Mouse (Mus musculus) heart, adult 2 months (tissue): ENCODE data around the gene Cdk14. TPM values are rescaled to one million over a fixed set of nuclear protein-coding genes. Genes with fewer than 3 reads are reported as not detected.
"Not testable (repeated sequence)": the region's sequence is repeated elsewhere in the genome, so short reads cannot be mapped to it uniquely, and the experiment has no call there.

Experiments
- DNase-seq, 2 experiments: peaks; one replicate each; pipeline ENCODE4 v3.0.0; 2021
- H3K27ac ChIP-seq: fragments of 200-600 bp; 2 replicates; pipeline ENCODE4 v1.8.1; 2022
- H3K27me3 ChIP-seq: fragments of 200-500 bp; 2 replicates; pipeline ENCODE4 v1.6.1; 2012; ENCODE audit warnings: mild to moderate bottlenecking, low read length, inconsistent platforms, mixed read lengths; ENCODE audit not compliant: control insufficient read depth, insufficient read depth
- H3K36me3 ChIP-seq: fragments of 200-500 bp; 2 replicates; pipeline ENCODE4 v1.6.1; 2012; ENCODE audit warnings: low read length, inconsistent platforms; ENCODE audit not compliant: control insufficient read depth, insufficient read depth
- H3K4me1 ChIP-seq: fragments of 200-500 bp; 2 replicates; pipeline ENCODE4 v1.6.1; 2011; ENCODE audit warnings: low read length; ENCODE audit not compliant: control insufficient read depth, insufficient read depth
- H3K4me3 ChIP-seq: fragments of 200-600 bp; 2 replicates; pipeline ENCODE4 v1.8.1; 2022
- H3K79me2 ChIP-seq: fragments of 200-500 bp; replicated peaks from 2 replicates; pipeline ENCODE4 v1.6.1; 2012; ENCODE audit warnings: mild to moderate bottlenecking, inconsistent platforms, low read length, moderate library complexity, mixed read lengths; ENCODE audit not compliant: control insufficient read depth, insufficient read depth
- H3K9ac ChIP-seq: fragments of 200-500 bp; 2 replicates; pipeline ENCODE4 v1.6.1; 2012; ENCODE audit warnings: low read depth, mild to moderate bottlenecking, control low read depth, inconsistent platforms, low read length, mixed read lengths
- CTCF ChIP-seq: fragments of 200-600 bp; IDR thresholded peaks from 2 replicates; pipeline ENCODE4 v1.8.1; 2022; ENCODE audit warnings: antibody characterized with exemption, mild to moderate bottlenecking, moderate library complexity
- EP300 ChIP-seq: fragments of 200-500 bp; IDR thresholded peaks from 2 replicates; pipeline ENCODE4 v1.6.1; 2011; ENCODE audit warnings: low read depth, low read length, control low read depth; ENCODE audit not compliant: insufficient read depth
- POLR2A ChIP-seq: fragments of 200-500 bp; IDR thresholded peaks from 2 replicates; pipeline ENCODE4 v1.6.1; 2011; ENCODE audit warnings: mild to moderate bottlenecking, low read depth, low read length, control low read depth; ENCODE audit not compliant: insufficient read depth
- WGBS: fragments of 180-500 bp; shearing (Covaris S2); methylation state at CpG from one replicate; pipeline ENCODE4 v1.1.7; 2018; 5-methylcytosine and 5-hydroxymethylcytosine counted together
- intact Hi-C: fragments of 180-260 bp; cut with DNase I; formaldehyde crosslinking; loops from one replicate; pipeline ENCODE4 v1.15.1; 2025
- polyA plus RNA-seq: library from polyadenylated mRNA; depleted of rRNA; stranded (reverse); fragments of >200 nt; gene quantifications from 2 replicates; pipeline ENCODE4 v1.2.3, GENCODE M21; 2012
- total RNA-seq, 2 experiments: library from RNA; stranded (reverse); gene quantifications; 2 replicates each; pipeline ENCODE4 v1.2.3; 2021

The Cdk14 gene
- total and polyA plus RNA-seq, 3 experiments, result 2.7 to 8.1 (median 7.6) TPM

DNA sequence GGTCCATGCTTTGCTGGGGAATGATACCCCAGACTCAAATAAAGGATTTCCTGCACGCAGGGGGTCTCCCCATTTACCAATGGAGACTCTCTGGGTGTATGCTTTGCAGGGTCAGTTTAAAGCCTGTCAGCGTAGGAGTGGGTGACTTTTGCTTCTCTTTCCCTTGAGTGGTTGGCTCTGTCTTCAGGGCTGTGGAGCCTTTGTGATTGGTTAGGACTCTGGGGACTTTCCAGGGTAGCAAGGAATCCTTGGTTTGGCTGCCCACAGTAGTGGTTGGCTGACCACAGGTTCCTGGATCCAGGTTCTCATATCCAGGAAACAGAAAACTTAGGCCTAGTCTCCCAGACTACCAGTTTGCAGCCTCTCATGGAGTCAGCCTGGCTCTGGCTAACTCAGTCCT lies 76.4 kb downstream of the Cdk14 start:
- intact Hi-C loops, result loop anchor here (2.0 to 5.0 kb wide), 2 partner anchors 37 to 76 kb away; no protein-coding TSS in a partner anchor
- Histone ChIP-seq H3K36me3 (peaks cover 6% of the 10 kb centered on the region), H3K27ac (peak overlapping the region; percentile 56), H3K27me3 (no peaks in the 10 kb centered on the region), H3K79me2 (no peaks in the 10 kb centered on the region), H3K9ac (no peak overlapping the region), H3K4me1 (peaks cover 13% of the 10 kb centered on the region), H3K4me3 (no peak overlapping the region)
- TF ChIP-seq CTCF, result no peak
- TF ChIP-seq POLR2A, result no peak
- TF ChIP-seq EP300, result no peak
- WGBS, result 90% methylated on average over 2 of the region's 2 CpGs
- no peak for DNase-seq

DNA sequence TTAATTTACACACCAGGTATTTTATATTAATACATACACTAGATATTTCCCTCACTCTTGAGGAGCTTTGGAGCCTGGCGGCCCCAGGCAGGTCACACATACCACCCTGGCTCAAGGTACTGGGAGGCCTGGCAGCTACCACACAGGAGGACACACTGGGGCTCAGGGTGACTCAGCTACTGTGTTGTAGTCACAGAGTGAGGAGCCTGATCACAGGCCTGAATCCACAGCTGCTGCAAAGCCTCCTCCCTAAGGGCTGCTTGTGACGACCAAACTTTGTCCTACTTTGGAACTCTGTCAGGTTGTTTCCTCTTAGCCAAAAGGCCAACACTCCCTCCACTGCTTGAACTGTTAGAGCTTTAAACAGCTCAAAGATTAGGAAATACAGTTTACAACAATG lies 76.8 kb downstream of the Cdk14 start:
- Histone ChIP-seq H3K36me3 (peaks cover 6% of the 10 kb centered on the region), H3K27ac (peak overlapping the region; percentile 56), H3K9ac (no peak overlapping the region), H3K79me2 (no peaks in the 10 kb centered on the region), H3K27me3 (no peaks in the 10 kb centered on the region), H3K4me1 (peaks cover 13% of the 10 kb centered on the region), H3K4me3 (no peak overlapping the region)
- 33% methylated on average over 2 of the region's 2 CpGs for WGBS
- TF ChIP-seq EP300 (0 out of 2 replicates have a peak, but pooled peaks have one; percentile 9), CTCF (no peak), POLR2A (no peak)
- peak; percentile 55 to 68 for DNase-seq
- intact Hi-C loops, result loop anchor here (2.0 to 5.0 kb wide), 2 partner anchors 38 to 76 kb away; no protein-coding TSS in a partner anchor

DNA sequence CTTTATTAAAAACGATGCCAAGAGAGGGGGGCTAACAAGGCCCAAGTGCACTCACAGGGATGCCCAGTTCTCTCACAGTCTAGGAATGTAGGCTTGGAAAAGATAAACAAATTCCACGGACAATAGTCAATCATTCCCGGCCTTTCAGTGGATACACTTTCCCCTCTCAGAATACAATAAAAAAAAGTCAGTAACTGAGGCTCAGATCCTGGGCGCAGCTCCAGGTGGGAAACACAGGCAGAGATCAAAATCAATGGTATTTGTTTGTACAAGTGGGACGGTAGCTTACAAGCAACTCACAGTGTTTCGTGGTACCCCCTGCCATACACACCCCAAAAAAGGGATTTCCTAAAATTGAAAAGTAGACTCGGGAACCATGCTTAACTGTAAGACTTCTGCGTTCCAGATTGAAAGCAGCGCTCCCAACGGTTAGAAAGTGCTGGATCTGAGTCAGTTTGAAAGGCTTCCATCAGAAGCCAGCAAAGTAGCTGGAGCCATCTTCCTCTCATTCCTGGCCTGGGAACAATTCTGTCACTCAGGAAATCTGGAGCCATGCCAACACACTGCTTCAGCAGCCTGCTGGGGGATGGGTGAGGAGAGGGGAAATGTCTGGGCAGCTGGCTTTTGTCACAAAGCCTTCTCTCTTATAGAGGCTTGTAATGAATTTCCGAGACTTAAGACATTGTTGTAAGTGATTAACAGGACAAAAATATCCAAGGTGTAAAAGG lies 77.5 kb downstream of the Cdk14 start:
- Histone ChIP-seq H3K9ac (no peak overlapping the region), H3K4me3 (0 out of 2 replicates have a peak overlapping the region, but pooled peaks have one; percentile 3), H3K27ac (peak overlapping the region; percentile 56), H3K36me3 (peaks cover 6% of the 10 kb centered on the region), H3K27me3 (no peaks in the 10 kb centered on the region), H3K4me1 (peaks cover 13% of the 10 kb centered on the region), H3K79me2 (no peaks in the 10 kb centered on the region)
- intact Hi-C loops, result loop anchor here (2.0 to 5.0 kb wide), 2 partner anchors 38 to 75 kb away; no protein-coding TSS in a partner anchor
- DNase-seq, result peak; percentile 76 to 80
- WGBS, result 7% methylated on average over 11 of the region's 11 CpGs
- TF ChIP-seq POLR2A (no peak), CTCF (peak; percentile 34; the same call in 1 of the 2 replicates), EP300 (0 out of 2 replicates have a peak, but pooled peaks have one; percentile 21)

GRCm38 (mm10) chr5:5341611-5342010 lies 78.5 kb downstream of the Cdk14 start:
- H3K36me3 ChIP-seq, result peaks cover 6% of the 10 kb centered on the region
- H3K79me2 ChIP-seq, result no peaks in the 10 kb centered on the region
- 60% methylated on average over 8 of the region's 8 CpGs for WGBS
- H3K4me3 ChIP-seq, result no peak overlapping the region
- no peak overlapping the region for H3K9ac ChIP-seq
- intact Hi-C loops, result loop anchor here (2.0 to 5.0 kb wide), 2 partner anchors 39 to 74 kb away; no protein-coding TSS in a partner anchor
- H3K27me3 ChIP-seq, result no peaks in the 10 kb centered on the region
- TF ChIP-seq CTCF (no peak), POLR2A (no peak), EP300 (no peak)
- peaks cover 13% of the 10 kb centered on the region for H3K4me1 ChIP-seq
- DNase-seq, result no peak
- H3K27ac ChIP-seq, result peak overlapping the region; percentile 23; the same call in 1 of the 2 replicates

- no peaks in the 10 kb centered on the region for H3K4me1 ChIP-seq
- H3K27ac ChIP-seq, result no peak overlapping the region
- no peak overlapping the region for H3K4me3 ChIP-seq
- DNase-seq, result no peak
- H3K27me3 ChIP-seq, result no peaks in the 10 kb centered on the region
- no peak overlapping the region for H3K9ac ChIP-seq
- intact Hi-C loops, result no loop called here
- H3K79me2 ChIP-seq, result no peaks in the 10 kb centered on the region
- no peak for TF ChIP-seq EP300
- no peak for TF ChIP-seq CTCF
- no peaks in the 10 kb centered on the region for H3K36me3 ChIP-seq
- 73% methylated on average over 8 of the region's 8 CpGs for WGBS
These were observed 86.2 kb downstream of the Cdk14 start for GRCm38 (mm10) chr5:5333916-5334315.

DNA sequence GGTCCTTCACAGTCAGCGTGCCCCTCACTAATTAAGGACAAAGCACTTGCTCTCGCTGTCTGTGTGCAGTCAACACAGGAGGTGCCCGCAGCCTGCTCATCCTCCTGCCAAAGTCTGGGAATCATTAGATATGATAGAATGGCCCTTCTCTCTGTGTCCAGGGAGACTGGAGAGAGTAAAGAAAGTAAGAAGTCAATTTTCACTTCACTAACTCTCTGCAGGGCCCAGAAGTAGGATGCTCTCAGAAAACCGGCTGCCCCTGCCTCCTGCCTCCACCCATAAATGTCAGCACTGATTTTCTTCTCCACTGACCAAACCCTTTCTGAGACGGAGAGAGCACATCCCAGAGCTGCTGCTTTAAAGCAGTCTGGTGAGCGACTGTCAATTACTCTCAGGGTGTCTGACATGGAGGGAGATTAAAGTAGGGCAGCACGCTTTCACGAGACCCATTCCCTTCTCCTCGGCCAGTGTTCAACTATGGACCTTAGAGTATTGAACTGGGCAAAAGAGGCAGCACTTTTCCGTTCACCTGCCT lies 89.1 kb downstream of the Cdk14 start:
- Histone ChIP-seq H3K79me2 (no peaks in the 10 kb centered on the region), H3K4me3 (no peak overlapping the region), H3K27ac (no peak overlapping the region), H3K27me3 (no peaks in the 10 kb centered on the region), H3K9ac (no peak overlapping the region), H3K36me3 (no peaks in the 10 kb centered on the region), H3K4me1 (no peaks in the 10 kb centered on the region)
- no peak for DNase-seq
- WGBS, result 87% methylated on average over 10 of the region's 10 CpGs
- TF ChIP-seq CTCF, result no peak
- no peak for TF ChIP-seq POLR2A
- TF ChIP-seq EP300, result no peak
- intact Hi-C loops, result no loop called here

DNA sequence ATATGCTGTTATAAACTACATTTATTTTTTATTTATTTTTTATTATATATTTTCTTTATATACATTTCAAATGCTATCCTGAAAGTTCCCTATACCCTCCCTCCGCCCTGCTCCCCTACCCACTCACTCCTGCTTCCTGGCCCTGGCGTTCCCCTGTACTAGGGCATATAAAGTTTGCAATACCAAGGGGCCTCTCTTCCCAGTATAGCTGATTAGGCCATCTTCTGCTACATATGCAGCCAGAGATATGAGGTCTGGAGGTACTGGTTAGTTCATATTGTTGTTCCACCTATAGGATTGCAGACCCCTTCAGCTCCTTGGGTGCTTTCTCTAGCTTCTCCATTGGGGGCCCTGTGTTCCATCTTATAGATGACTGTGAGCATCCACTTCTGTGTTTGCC lies 91.1 kb downstream of the Cdk14 start:
- intact Hi-C loops, H3K4me3 ChIP-seq, DNase-seq, H3K4me1 ChIP-seq, H3K9ac ChIP-seq, H3K27ac ChIP-seq, H3K79me2 ChIP-seq, H3K36me3 ChIP-seq, H3K27me3 ChIP-seq: not testable (repeated sequence)
- 100% methylated on average over 2 of the region's 2 CpGs for WGBS
